Mouse (Mus musculus) kidney, adult 2 months (tissue): ENCODE results near the gene Prpsap1.

Source experiments
- CTCF ChIP-seq: fragments of 200-500 bp; conservative IDR thresholded peaks from 2 replicates; pipeline ENCODE4 v1.5.1; 2011; ENCODE audit warnings: low read depth, mild to moderate bottlenecking, control low read depth, low read length, moderate library complexity, mixed read lengths; ENCODE audit not compliant: insufficient read depth, insufficient read length
- POLR2A ChIP-seq: fragments of 200-500 bp; IDR thresholded peaks from one replicate; pipeline ENCODE4 v1.6.1; 2011; ENCODE audit warnings: low read depth, low read length, control low read depth

DNA sequence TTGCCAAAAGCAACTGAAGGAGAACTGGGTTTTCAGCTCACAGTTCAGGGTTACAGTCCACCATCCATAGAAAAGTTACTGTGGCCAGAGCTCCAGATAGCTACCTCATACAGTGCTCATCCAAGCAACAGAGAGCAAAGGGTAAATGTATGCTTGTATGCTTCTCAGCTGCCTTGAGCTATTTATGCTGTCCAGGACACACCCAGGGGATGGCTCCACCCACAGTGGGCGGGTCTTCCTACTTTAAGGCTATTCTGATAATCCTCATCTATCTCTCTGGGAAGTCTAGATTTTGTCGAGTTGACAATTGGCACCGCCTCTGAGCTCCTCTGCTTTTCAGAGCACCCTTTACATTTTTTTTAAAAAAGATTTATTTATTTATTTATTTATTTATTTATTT, 27.1 kb upstream of the Prpsap1 start:
- no peak for TF ChIP-seq CTCF
- no peak for TF ChIP-seq POLR2A
